Mouse (Mus musculus): ENCODE measurements at regions not wholly inside any gene's neighbourhood (a gene's known extent, or its start where the extent isn't known, plus 50 kb on each side); places are given as distances from the start of the nearest gene placed in this dataset.
A peak's percentile ranks its signal among the peaks of the same experiment; 100 is the strongest.

DNA sequence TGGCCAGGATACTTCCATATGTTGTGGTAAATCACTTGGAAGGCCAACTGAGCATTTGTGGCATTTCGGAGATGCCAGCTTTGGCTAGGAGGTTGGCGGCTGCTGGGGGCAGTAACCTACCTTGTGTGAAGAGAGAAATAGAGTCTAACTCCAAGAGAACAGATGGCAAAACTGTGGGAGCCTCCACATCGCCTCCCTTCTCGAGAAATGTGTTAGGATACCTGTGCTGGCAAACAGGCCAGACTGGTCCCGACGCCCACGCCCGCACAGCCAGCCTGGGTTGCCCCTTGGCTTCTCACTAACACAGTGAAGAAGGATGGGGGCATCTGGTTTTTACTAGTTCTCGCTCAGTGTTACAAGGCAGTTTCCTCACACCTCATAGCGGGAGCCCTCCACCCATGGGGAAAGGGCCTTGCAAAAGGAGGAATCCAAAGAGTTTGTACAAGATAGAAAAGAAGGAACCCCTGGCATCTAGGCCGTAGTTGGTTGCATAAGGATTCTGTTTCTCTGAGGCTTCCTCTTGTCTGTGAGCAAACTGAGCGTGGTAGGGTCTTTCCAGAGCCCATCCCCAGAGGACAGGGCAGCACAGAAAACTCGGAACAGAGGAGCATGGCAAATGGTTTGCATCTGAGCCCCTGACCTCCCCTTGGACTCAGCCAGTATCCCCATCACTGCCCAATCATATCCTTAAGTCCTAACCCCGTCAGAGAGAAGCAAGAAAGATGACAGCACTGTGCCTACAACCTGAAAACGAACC lies 330.5 kb upstream of the Jarid2 start:
- ATAC-seq (ENCODE audit: insufficient number of reproducible peaks, low FRiP score, low TSS enrichment, low read depth) (no peak), DNase-seq (ENCODE audit: low spot score) (no peak)
- H3K4me3 ChIP-seq (ENCODE audit: low read depth, low read length), result no peak overlapping the region
- WGBS, result 76% methylated on average over 15 of the region's 15 CpGs
- no peak overlapping the region for H3K4me2 ChIP-seq (ENCODE audit: low read depth, severe bottlenecking)
- no peak overlapping the region for H3K27ac ChIP-seq (replicated peaks; ENCODE audit: low read depth, low read length)
- no peaks in the 10 kb centered on the region for H3K4me1 ChIP-seq (ENCODE audit: control insufficient read depth, insufficient read depth, low read length)
- H3K36me3 ChIP-seq (ENCODE audit: control insufficient read depth, insufficient read depth, low read length), result no peaks in the 10 kb centered on the region
- H3K9me3 ChIP-seq (ENCODE audit: control insufficient read depth, low read length), result no peaks in the 10 kb centered on the region
- H3K27me3 ChIP-seq (ENCODE audit: control insufficient read depth, insufficient read depth, low read length), result no peaks in the 10 kb centered on the region
- no peak overlapping the region for H3K9ac ChIP-seq (ENCODE audit: low read length)

DNA sequence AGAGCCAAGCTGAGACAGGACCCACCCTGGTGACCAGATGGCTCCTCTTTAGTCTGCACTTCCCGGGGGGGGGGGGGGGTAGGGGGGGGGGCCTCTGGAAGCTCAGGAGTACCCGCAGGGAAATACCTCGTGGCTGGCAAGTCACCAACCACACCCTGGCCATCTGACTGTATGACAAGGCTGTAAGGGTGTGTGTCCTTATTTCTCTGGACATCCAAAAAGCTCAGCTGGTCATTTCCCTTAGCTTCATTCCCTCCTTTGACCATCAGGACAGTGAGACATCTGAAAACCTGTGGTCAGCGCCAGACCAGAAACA lies 329.9 kb upstream of the Jarid2 start:
- H3K4me2 ChIP-seq (ENCODE audit: low read depth, severe bottlenecking), result no peak overlapping the region
- no peak overlapping the region for H3K9ac ChIP-seq (ENCODE audit: low read length)
- no peaks in the 10 kb centered on the region for H3K4me1 ChIP-seq (ENCODE audit: control insufficient read depth, insufficient read depth, low read length)
- 51% methylated on average over 3 of the region's 4 CpGs for WGBS
- no peaks in the 10 kb centered on the region for H3K36me3 ChIP-seq (ENCODE audit: control insufficient read depth, insufficient read depth, low read length)
- ATAC-seq (ENCODE audit: insufficient number of reproducible peaks, low FRiP score, low TSS enrichment, low read depth), result no peak
- no peak for DNase-seq (ENCODE audit: low spot score)
- H3K9me3 ChIP-seq (ENCODE audit: control insufficient read depth, low read length), result no peaks in the 10 kb centered on the region
- 0 out of 2 replicates have a peak overlapping the region, but pooled peaks have one; percentile 32 for H3K27ac ChIP-seq (replicated peaks; ENCODE audit: low read depth, low read length)
- no peak overlapping the region for H3K4me3 ChIP-seq (ENCODE audit: low read depth, low read length)
- no peaks in the 10 kb centered on the region for H3K27me3 ChIP-seq (ENCODE audit: control insufficient read depth, insufficient read depth, low read length)

DNA sequence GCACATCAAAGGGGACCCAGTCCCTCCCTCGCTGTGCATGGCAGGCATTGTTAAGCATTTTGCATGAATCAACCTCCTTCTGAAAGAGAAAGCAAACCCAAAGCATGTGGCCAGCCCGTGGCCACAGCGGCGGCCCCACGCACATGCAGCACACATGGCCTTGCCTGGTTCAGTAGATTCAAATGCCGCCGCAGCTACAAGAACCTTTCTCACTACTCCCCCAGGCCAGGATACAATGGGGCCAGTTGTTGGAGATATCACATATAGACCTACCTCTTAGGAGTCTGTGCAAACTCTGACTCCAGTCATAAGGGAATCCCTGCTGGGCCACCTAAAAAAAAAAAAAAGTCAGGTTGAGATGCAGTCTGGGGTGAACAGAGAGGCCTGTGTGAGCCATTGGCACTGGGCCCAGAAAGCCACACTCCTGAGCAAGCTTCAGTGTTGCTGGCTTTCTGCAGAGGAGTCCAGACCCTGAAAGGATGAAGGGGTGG lies 329.4 kb upstream of the Jarid2 start:
- DNase-seq (ENCODE audit: low spot score), result peak; percentile 49
- 47% methylated on average over 7 of the region's 7 CpGs for WGBS

DNA sequence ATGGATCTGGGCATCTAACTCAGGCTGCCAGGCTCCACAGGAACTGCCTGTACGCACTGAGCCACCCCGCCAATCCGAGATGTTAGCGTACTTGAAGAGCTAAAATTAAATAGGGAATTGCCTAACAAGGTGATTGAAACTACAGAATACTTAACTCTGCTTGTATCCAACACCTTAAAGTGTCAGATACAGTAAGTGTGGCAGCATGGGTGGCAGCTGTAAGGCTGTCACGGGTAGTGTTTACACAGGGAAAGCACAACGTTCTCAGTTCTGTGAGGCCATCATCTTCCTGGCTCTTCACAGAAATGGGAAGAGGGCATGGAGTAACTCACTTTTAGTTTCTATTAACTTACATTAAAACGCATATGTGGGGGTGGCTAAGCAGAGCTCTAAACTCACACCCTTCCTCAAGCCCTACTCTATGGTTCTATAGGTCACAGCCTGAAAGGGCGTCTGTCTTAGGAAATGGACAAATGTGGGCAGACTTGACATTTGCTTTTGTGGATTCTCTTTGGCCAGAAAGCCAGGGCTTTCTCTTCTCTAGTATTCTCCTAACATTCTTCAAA lies 325.2 kb upstream of the Jarid2 start:
- ATAC-seq (ENCODE audit: insufficient number of reproducible peaks, low FRiP score, low TSS enrichment, low read depth) (no peak), DNase-seq (ENCODE audit: low spot score) (no peak)
- Histone ChIP-seq H3K4me3 (ENCODE audit: low read depth, low read length) (no peak overlapping the region), H3K27me3 (ENCODE audit: control insufficient read depth, insufficient read depth, low read length) (no peaks in the 10 kb centered on the region), H3K9ac (ENCODE audit: low read length) (no peak overlapping the region), H3K36me3 (ENCODE audit: control insufficient read depth, insufficient read depth, low read length) (no peaks in the 10 kb centered on the region), H3K4me1 (ENCODE audit: control insufficient read depth, insufficient read depth, low read length) (no peaks in the 10 kb centered on the region), H3K27ac (replicated peaks; ENCODE audit: low read depth, low read length) (no peak overlapping the region), H3K9me3 (ENCODE audit: control insufficient read depth, low read length) (no peaks in the 10 kb centered on the region), H3K4me2 (ENCODE audit: low read depth, severe bottlenecking) (no peak overlapping the region)
- 90% methylated on average over 8 of the region's 8 CpGs for WGBS

More for the DNA sequence above, 329.4 kb upstream of the Jarid2 start:
- H3K9ac ChIP-seq (ENCODE audit: low read length), result no peak overlapping the region
- H3K36me3 ChIP-seq (ENCODE audit: control insufficient read depth, insufficient read depth, low read length), result no peaks in the 10 kb centered on the region
- H3K4me2 ChIP-seq (ENCODE audit: low read depth, severe bottlenecking), result no peak overlapping the region
- H3K9me3 ChIP-seq (ENCODE audit: control insufficient read depth, low read length), result no peaks in the 10 kb centered on the region
- H3K4me1 ChIP-seq (ENCODE audit: control insufficient read depth, insufficient read depth, low read length), result no peaks in the 10 kb centered on the region
- ATAC-seq (ENCODE audit: insufficient number of reproducible peaks, low FRiP score, low TSS enrichment, low read depth), result peak; percentile 51; the same call in 1 of the 2 replicates
- H3K27me3 ChIP-seq (ENCODE audit: control insufficient read depth, insufficient read depth, low read length), result no peaks in the 10 kb centered on the region
- H3K27ac ChIP-seq (replicated peaks; ENCODE audit: low read depth, low read length), result 0 out of 2 replicates have a peak overlapping the region, but pooled peaks have one; percentile 32
- no peak overlapping the region for H3K4me3 ChIP-seq (ENCODE audit: low read depth, low read length)

DNA sequence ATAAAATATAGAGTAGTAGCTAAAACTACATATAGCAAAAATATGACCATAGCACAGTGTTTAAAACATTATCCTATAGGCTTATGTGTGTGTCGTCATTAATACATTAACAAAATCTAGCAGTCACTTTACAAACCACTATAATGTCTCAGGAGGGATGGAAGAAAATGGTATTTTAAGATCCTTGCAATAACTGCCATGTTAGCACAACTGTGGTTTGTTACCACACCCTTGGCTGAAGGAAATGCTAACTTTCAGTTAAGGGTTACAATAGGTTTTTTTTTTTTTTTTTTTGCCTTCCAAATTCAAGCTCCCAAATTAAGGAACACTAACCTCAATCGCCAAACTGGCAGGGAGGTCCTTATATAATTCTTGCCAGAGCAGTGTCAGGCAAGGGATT lies 322.0 kb upstream of the Jarid2 start:
- no peak overlapping the region for H3K4me3 ChIP-seq (ENCODE audit: low read depth, low read length)
- no peak overlapping the region for H3K4me2 ChIP-seq (ENCODE audit: low read depth, severe bottlenecking)
- WGBS, result 89% methylated on average over 2 of the region's 2 CpGs
- H3K9ac ChIP-seq (ENCODE audit: low read length), result no peak overlapping the region
- no peak overlapping the region for H3K27ac ChIP-seq (replicated peaks; ENCODE audit: low read depth, low read length)
- DNase-seq (ENCODE audit: low spot score) (no peak), ATAC-seq (ENCODE audit: insufficient number of reproducible peaks, low FRiP score, low TSS enrichment, low read depth) (no peak)
- H3K4me1 ChIP-seq (ENCODE audit: control insufficient read depth, insufficient read depth, low read length), result no peaks in the 10 kb centered on the region
- no peaks in the 10 kb centered on the region for H3K36me3 ChIP-seq (ENCODE audit: control insufficient read depth, insufficient read depth, low read length)
- no peaks in the 10 kb centered on the region for H3K27me3 ChIP-seq (ENCODE audit: control insufficient read depth, insufficient read depth, low read length)
- no peaks in the 10 kb centered on the region for H3K9me3 ChIP-seq (ENCODE audit: control insufficient read depth, low read length)

DNA sequence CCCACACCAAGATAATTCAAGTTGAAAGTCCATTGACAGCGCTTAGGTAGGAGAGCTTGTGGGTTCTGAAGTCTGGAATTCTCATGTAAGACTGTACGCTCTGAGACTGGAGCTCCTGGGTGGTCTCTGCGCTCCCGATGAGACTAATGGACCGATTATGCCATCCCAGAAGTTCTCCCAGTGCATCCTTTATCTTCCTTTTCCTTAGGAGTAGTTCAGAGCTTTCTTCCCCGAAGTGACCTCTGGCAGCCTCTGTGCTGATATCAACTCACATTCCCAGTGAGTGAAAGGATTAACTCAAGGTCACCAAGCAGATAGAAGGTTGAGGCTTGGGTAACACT lies 320.7 kb upstream of the Jarid2 start:
- H3K36me3 ChIP-seq (ENCODE audit: control insufficient read depth, insufficient read depth, low read length), result no peaks in the 10 kb centered on the region
- ATAC-seq (ENCODE audit: insufficient number of reproducible peaks, low FRiP score, low TSS enrichment, low read depth) (no peak), DNase-seq (ENCODE audit: low spot score) (no peak)
- no peak overlapping the region for H3K9ac ChIP-seq (ENCODE audit: low read length)
- H3K4me2 ChIP-seq (ENCODE audit: low read depth, severe bottlenecking), result no peak overlapping the region
- H3K27ac ChIP-seq (replicated peaks; ENCODE audit: low read depth, low read length), result no peak overlapping the region
- H3K4me1 ChIP-seq (ENCODE audit: control insufficient read depth, insufficient read depth, low read length), result no peaks in the 10 kb centered on the region
- no peaks in the 10 kb centered on the region for H3K27me3 ChIP-seq (ENCODE audit: control insufficient read depth, insufficient read depth, low read length)
- no peak overlapping the region for H3K4me3 ChIP-seq (ENCODE audit: low read depth, low read length)
- 87% methylated on average over 6 of the region's 6 CpGs for WGBS
- no peaks in the 10 kb centered on the region for H3K9me3 ChIP-seq (ENCODE audit: control insufficient read depth, low read length)

DNA sequence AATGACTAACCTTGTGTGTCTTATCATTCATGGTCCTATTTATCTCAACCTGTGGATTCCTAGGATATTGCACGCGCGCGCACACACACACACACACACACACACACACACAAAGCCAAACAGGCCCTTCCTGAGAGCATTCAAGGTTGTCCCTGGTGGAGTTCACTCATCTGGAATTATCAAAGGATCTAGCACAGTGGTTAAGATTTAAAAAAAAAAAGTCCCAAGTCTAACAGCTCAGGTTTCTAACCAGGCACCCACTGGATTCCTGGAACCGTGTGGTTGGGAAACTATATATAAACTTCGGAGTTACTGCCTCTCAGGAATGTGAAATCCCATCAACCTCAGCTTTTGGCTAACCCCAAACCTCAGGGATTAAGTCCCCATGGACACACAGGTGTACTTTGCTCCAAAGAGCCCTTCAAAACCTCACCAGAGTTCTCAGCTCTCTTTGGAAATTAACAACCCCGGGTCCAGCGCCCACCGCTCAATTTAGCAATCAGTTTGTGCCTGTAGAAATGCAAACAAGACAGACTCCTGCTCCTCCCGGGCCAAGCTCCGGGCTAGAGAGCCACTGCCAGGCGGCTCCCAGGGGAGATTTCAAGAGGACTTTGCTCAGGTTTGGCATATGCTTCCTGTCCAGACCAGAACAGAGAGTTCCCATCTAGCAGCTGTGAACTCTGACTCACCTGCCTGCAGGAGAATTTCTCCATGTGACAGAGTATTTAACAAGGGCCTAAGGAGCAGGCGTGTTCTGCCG lies 320.1 kb upstream of the Jarid2 start:
- ATAC-seq (ENCODE audit: insufficient number of reproducible peaks, low FRiP score, low TSS enrichment, low read depth) (no peak), DNase-seq (ENCODE audit: low spot score) (no peak)
- Histone ChIP-seq H3K36me3 (ENCODE audit: control insufficient read depth, insufficient read depth, low read length) (no peaks in the 10 kb centered on the region), H3K4me2 (ENCODE audit: low read depth, severe bottlenecking) (no peak overlapping the region), H3K9me3 (ENCODE audit: control insufficient read depth, low read length) (no peaks in the 10 kb centered on the region), H3K27me3 (ENCODE audit: control insufficient read depth, insufficient read depth, low read length) (no peaks in the 10 kb centered on the region), H3K9ac (ENCODE audit: low read length) (no peak overlapping the region), H3K4me3 (ENCODE audit: low read depth, low read length) (no peak overlapping the region), H3K4me1 (ENCODE audit: control insufficient read depth, insufficient read depth, low read length) (no peaks in the 10 kb centered on the region), H3K27ac (replicated peaks; ENCODE audit: low read depth, low read length) (no peak overlapping the region)
- WGBS, result 69% methylated on average over 14 of the region's 14 CpGs

DNA sequence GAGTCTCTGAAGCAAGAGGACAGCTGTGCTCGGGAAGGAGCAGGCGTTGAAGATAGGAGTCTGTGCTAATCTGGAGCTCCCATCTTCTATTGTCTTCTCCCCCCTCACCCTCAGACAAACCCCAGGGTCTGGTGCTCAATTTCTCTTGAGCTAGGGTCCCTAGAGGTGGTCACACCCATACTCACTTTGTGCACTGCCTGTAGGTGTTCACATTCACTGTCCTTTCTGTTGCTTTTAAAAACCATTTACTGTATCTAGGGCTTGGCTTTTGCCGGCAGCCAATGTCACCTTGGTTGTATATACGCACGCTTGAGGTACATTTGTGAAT lies 319.6 kb upstream of the Jarid2 start:
- no peaks in the 10 kb centered on the region for H3K27me3 ChIP-seq (ENCODE audit: control insufficient read depth, insufficient read depth, low read length)
- H3K4me1 ChIP-seq (ENCODE audit: control insufficient read depth, insufficient read depth, low read length), result no peaks in the 10 kb centered on the region
- 82% methylated on average over 5 of the region's 5 CpGs for WGBS
- H3K4me3 ChIP-seq (ENCODE audit: low read depth, low read length), result no peak overlapping the region
- no peak overlapping the region for H3K27ac ChIP-seq (replicated peaks; ENCODE audit: low read depth, low read length)
- ATAC-seq (ENCODE audit: insufficient number of reproducible peaks, low FRiP score, low TSS enrichment, low read depth) (no peak), DNase-seq (ENCODE audit: low spot score) (no peak)
- H3K4me2 ChIP-seq (ENCODE audit: low read depth, severe bottlenecking), result no peak overlapping the region
- H3K36me3 ChIP-seq (ENCODE audit: control insufficient read depth, insufficient read depth, low read length), result no peaks in the 10 kb centered on the region
- H3K9me3 ChIP-seq (ENCODE audit: control insufficient read depth, low read length), result no peaks in the 10 kb centered on the region
- H3K9ac ChIP-seq (ENCODE audit: low read length), result no peak overlapping the region
